Comparison of ENCODE assay signal across 25 mouse cellular contexts in the genomic region with DNA sequence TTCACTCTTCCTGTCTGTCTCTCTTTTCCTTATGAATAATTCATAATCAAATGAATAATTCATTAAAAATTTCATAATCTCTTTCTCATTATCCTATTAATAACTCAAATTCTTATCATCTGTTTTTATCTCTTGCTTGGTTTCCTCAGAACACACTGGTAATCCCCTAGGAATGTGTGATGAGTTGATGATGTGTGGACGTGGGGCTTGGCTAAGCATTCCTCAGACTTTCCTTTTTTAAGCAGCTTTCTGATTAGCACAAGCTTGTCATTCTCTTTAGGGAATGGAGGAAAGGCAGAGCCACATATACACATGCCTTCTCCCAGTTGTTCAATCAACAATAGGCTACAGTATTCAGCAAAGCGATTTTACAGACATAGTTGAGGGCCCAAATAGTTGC.
DNase-seq lines count a peak whose midpoint lies in the region; ATAC-seq and TF ChIP-seq lines count a peak whose summit lies in the region.
"Had no signal": no experiment of that assay in that cellular context is flagged by ENCODE, and none has a peak within 500 bp of the region (broad histone marks: within the 10 kb centered on the region; RNA-seq: fewer than 3 reads in every experiment).

No protein-coding gene starts in this region.

- H3K4me2 ChIP-seq in embryonic facial prominence, embryonic 14.5 days (ENCODE audit: low read depth, low read length), result no peak overlapping the region
- no peak overlapping the region for H3K4me2 ChIP-seq in lung, embryonic 15.5 days
- H3K4me2 ChIP-seq: embryonic facial prominence, embryonic 15.5 days; hindbrain, embryonic 12.5 days; limb, embryonic 12.5 days; liver, embryonic 11.5 days; midbrain, embryonic 12.5 days had no signal

- no peaks in the 10 kb centered on the region for H3K9me3 ChIP-seq in embryonic facial prominence, embryonic 14.5 days (ENCODE audit: control insufficient read depth, low read length)
- H3K9me3 ChIP-seq in embryonic facial prominence, embryonic 10.5 days, result peaks cover 2% of the 10 kb centered on the region; the same call in 1 of the 2 replicates
- no peaks in the 10 kb centered on the region for H3K9me3 ChIP-seq in lung, embryonic 15.5 days
- H3K9me3 ChIP-seq: midbrain, embryonic 12.5 days had no signal

- H3K27ac ChIP-seq in embryonic facial prominence, embryonic 14.5 days (replicated peaks; ENCODE audit: low read depth, low read length), result no peak overlapping the region
- H3K27ac ChIP-seq in embryonic facial prominence, embryonic 10.5 days (replicated peaks), result no peak overlapping the region
- no peak overlapping the region for H3K27ac ChIP-seq in lung, embryonic 15.5 days
- H3K27ac ChIP-seq in embryonic fibroblast, embryonic 13.5 days (ENCODE audit: insufficient read depth, low read length), result peak overlapping the region; percentile 99
- no peak overlapping the region for H3K27ac ChIP-seq in kidney, adult 2 months (ENCODE audit: insufficient read depth, low read depth, low read length)
- H3K27ac ChIP-seq: embryonic facial prominence, embryonic 15.5 days; heart, adult 2 months; hindbrain, embryonic 12.5 days; limb, embryonic 12.5 days; midbrain, embryonic 12.5 days had no signal

- H3K4me3 ChIP-seq in embryonic facial prominence, embryonic 14.5 days (ENCODE audit: low read depth, low read length), result no peak overlapping the region
- H3K4me3 ChIP-seq in embryonic facial prominence, embryonic 10.5 days, result no peak overlapping the region
- H3K4me3 ChIP-seq in lung, embryonic 15.5 days, result no peak overlapping the region
- H3K4me3 ChIP-seq in lung, adult 2 months (replicated peaks; ENCODE audit: extremely low read depth, low read depth, low read length), result no peak overlapping the region
- no peak overlapping the region for H3K4me3 ChIP-seq in embryonic fibroblast, embryonic 13.5 days (ENCODE audit: insufficient read depth, low read length)
- H3K4me3 ChIP-seq in kidney, adult 2 months (ENCODE audit: insufficient read depth, low read depth, low read length), result no peak overlapping the region
- H3K4me3 ChIP-seq: embryonic facial prominence, embryonic 15.5 days; heart, adult 2 months; hindbrain, embryonic 12.5 days; limb, embryonic 12.5 days; midbrain, embryonic 12.5 days had no signal

- TF ChIP-seq POLR2A in lung, adult 2 months (IDR thresholded peaks at IDR 0.05; ENCODE audit: borderline replicate concordance, extremely low read depth, low read depth, low read length), result no peak
- 0 out of 2 replicates have a peak, but pooled peaks have one; percentile 14 for TF ChIP-seq POLR2A in embryonic fibroblast, embryonic 13.5 days (IDR thresholded peaks at IDR 0.05; ENCODE audit: low read depth, low read length)
- TF ChIP-seq POLR2A in kidney, adult 2 months (IDR thresholded peaks at IDR 0.05; ENCODE audit: low read depth, low read length), result no peak

- H3K36me3 ChIP-seq in embryonic facial prominence, embryonic 14.5 days (ENCODE audit: control insufficient read depth, insufficient read depth, low read length), result no peaks in the 10 kb centered on the region
- no peaks in the 10 kb centered on the region for H3K36me3 ChIP-seq in embryonic facial prominence, embryonic 10.5 days (replicated peaks)
- no peaks in the 10 kb centered on the region for H3K36me3 ChIP-seq in lung, embryonic 15.5 days
- H3K36me3 ChIP-seq in kidney, adult 2 months (ENCODE audit: control insufficient read depth, insufficient read depth, low read length), result no peaks in the 10 kb centered on the region
- H3K36me3 ChIP-seq: embryonic facial prominence, embryonic 15.5 days; G1E; hindbrain, embryonic 12.5 days; limb, embryonic 12.5 days; midbrain, embryonic 12.5 days had no signal

- TF ChIP-seq CTCF in lung, adult 2 months (IDR thresholded peaks at IDR 0.05; ENCODE audit: insufficient read depth, low read length), result no peak
- TF ChIP-seq CTCF in embryonic fibroblast, embryonic 13.5 days (IDR thresholded peaks at IDR 0.05; ENCODE audit: borderline replicate concordance, insufficient read depth, low read length), result no peak
- no peak for TF ChIP-seq CTCF in kidney, adult 2 months (conservative IDR thresholded peaks at IDR 0.05; ENCODE audit: insufficient read depth, insufficient read length, low read depth, low read length)

- ATAC-seq in embryonic facial prominence, embryonic 14.5 days (ENCODE audit: low read depth), result no peak
- 0 out of 2 replicates have a peak, but pooled peaks have one; percentile 39 for ATAC-seq in lung, embryonic 15.5 days (ENCODE audit: borderline replicate concordance, extremely low read depth, low FRiP score, low TSS enrichment)
- ATAC-seq: forebrain, embryonic 16.5 days; intestine, postnatal 0 days; liver, postnatal 0 days had no signal

- no peak overlapping the region for H3K9ac ChIP-seq in embryonic facial prominence, embryonic 14.5 days (ENCODE audit: low read depth, low read length)
- no peak overlapping the region for H3K9ac ChIP-seq in lung, embryonic 15.5 days
- H3K9ac ChIP-seq: embryonic facial prominence, embryonic 15.5 days; hindbrain, embryonic 12.5 days; limb, embryonic 12.5 days; liver, postnatal 0 days; midbrain, embryonic 12.5 days had no signal

- no peaks in the 10 kb centered on the region for H3K4me1 ChIP-seq in embryonic facial prominence, embryonic 14.5 days (ENCODE audit: control insufficient read depth, insufficient read depth, low read length)
- H3K4me1 ChIP-seq in embryonic facial prominence, embryonic 10.5 days, result no peaks in the 10 kb centered on the region
- H3K4me1 ChIP-seq in lung, embryonic 15.5 days, result peaks cover 8% of the 10 kb centered on the region; the same call in 1 of the 2 replicates
- peaks cover 10% of the 10 kb centered on the region for H3K4me1 ChIP-seq in lung, adult 2 months (ENCODE audit: control insufficient read depth, insufficient read depth, low read length)
- H3K4me1 ChIP-seq in embryonic fibroblast, embryonic 13.5 days (ENCODE audit: control insufficient read depth, insufficient read depth, low read length), result peaks cover 5% of the 10 kb centered on the region; the same call in 1 of the 2 replicates
- no peaks in the 10 kb centered on the region for H3K4me1 ChIP-seq in kidney, adult 2 months (ENCODE audit: control insufficient read depth, insufficient read depth, low read length)
- H3K4me1 ChIP-seq: embryonic facial prominence, embryonic 15.5 days; hindbrain, embryonic 12.5 days; limb, embryonic 12.5 days; midbrain, embryonic 12.5 days had no signal

- 55% methylated on average over 2 of the region's 2 CpGs for WGBS in embryonic facial prominence, embryonic 14.5 days
- WGBS in embryonic facial prominence, embryonic 10.5 days, result 86% methylated on average over 2 of the region's 2 CpGs
- WGBS in lung, embryonic 15.5 days, result 52% methylated on average over 2 of the region's 2 CpGs
- WGBS in lung, adult 2 months, result 55% methylated on average over 2 of the region's 2 CpGs
- WGBS in kidney, adult 2 months, result 71% methylated on average over 2 of the region's 2 CpGs

- no peaks in the 10 kb centered on the region for H3K27me3 ChIP-seq in embryonic facial prominence, embryonic 14.5 days (replicated peaks; ENCODE audit: control insufficient read depth, insufficient read depth, low read length)
- H3K27me3 ChIP-seq in embryonic facial prominence, embryonic 10.5 days (replicated peaks; ENCODE audit: low read depth, poor library complexity, severe bottlenecking), result no peaks in the 10 kb centered on the region
- no peaks in the 10 kb centered on the region for H3K27me3 ChIP-seq in lung, embryonic 15.5 days
- no peaks in the 10 kb centered on the region for H3K27me3 ChIP-seq in kidney, adult 2 months (replicated peaks; ENCODE audit: control insufficient read depth, insufficient read depth, low read length)
- H3K27me3 ChIP-seq: CH12.LX; embryonic facial prominence, embryonic 15.5 days; hindbrain, embryonic 12.5 days; limb, embryonic 12.5 days; midbrain, embryonic 12.5 days had no signal

- peak; percentile 45 for DNase-seq in embryonic facial prominence, embryonic 14.5 days (ENCODE audit: low spot score)
- no peak for DNase-seq in embryonic facial prominence, embryonic 10.5 days (ENCODE audit: low spot score)
- DNase-seq in lung, adult 2 months, result no peak
- DNase-seq in frontal cortex, postnatal 10 days (ENCODE audit: low spot score in 2 of 2), result no peak
- DNase-seq in kidney, adult 2 months, result no peak
- DNase-seq: B cell, adult 2 months; cerebellum, adult 18-20 months; cerebellum, postnatal 25 days; embryo, embryonic 11 days; gastrocnemius, postnatal 25 days; heart, adult 2 months; kidney, postnatal 4 days; liver, postnatal 0 days; right cerebral cortex, postnatal 14 days had no signal
